Mouse (Mus musculus): ENCODE measurements at regions not wholly inside any gene's neighbourhood (a gene's known extent, or its start where the extent isn't known, plus 50 kb on each side); places are given as distances from the start of the nearest gene placed in this dataset.

DNA sequence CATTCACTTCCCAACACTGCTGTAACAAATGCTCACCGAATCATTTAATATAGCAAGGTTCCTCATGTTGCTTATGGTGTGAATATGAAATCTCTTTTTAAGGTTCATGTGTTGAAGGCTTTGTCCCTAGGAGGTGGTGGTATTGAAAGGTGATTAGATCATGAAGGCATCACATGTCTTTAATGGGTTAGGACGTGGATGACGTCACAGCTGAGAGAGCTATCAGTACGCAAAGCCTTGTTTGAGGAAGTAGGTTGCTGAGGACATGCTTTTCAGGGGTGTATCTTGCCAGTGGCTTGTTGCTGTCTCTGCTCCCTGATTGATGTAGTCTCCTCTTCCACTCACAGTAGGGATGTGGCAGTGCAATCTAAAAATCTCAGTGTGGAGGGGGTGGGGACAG is 69.8 kb upstream of the Arsj start:
- DNase-seq, result no peak

DNA sequence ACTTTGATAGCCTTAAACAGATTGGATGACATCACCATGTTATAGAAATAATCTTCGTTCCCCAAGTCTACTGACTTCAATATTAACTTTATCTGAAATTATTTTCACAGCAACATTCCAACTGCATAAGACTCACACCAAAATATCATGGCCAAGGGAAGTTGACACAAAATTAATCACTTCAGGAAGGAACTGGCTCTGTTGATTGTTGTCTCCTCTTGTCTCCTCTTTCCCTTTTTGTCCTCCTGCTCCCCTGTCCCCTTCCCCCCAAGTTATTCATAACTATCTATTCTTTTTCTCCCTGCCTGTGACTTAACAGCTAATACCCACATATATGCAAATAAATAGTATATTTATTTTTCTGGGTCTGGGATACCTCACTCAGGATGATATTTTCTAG is 67.6 kb upstream of the Arsj start:
- no peak for DNase-seq

DNA sequence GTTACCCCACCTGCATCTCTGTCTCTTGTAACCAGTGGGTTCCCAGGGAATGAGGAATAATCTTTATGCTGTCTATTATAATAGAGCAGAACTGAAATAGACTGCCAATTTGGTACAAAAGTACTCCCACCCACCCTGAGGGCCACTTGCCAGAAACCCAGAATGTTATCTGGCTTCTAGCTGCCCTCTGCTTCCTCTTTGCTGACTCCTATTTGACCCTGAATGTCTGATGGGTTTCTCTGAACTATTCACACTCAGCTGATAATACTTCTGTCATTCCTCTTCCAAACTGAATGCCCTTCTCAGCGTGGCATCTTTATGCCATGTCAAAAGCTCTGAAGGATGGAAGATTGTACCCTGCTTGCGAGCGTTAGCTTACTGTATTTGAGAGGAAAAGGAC is 64.2 kb upstream of the Arsj start:
- DNase-seq, result peak; percentile 8

DNA sequence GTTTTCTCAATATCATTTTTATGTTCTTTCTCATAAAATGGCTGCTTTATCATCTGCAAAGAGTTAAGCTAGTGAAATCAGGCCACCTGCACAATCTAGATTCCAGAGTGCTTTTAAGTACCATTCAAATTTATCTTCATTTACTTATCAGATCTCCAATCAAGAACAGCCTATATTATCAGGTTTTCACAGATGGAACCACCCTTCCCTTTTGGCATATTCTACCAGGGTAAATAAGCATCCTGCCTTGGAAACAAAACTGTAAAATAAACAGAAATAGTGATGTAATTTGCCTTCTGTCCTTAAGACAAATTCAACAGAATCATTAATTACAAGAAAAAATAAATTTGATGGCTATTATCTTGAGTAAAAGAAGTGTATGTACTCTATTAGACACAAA is 55.2 kb upstream of the Arsj start:
- DNase-seq, result no peak
